Mouse (Mus musculus): ENCODE results near the gene Adam23. TPM values are rescaled to one million over a fixed set of nuclear protein-coding genes. Genes with fewer than 3 reads are reported as not detected.

Adam23 gene
- polyA plus RNA-seq, 1 experiment from 2014 or later: 9.2 TPM

GRCm38 (mm10) chr1:63457801-63458519 lies 12.3 kb downstream of the Adam23 start:
- no peak overlapping the region for H3K9ac ChIP-seq (ENCODE audit: low read depth, low read length)
- H3K9me3 ChIP-seq (ENCODE audit: control insufficient read depth, low read length): no peaks in the 10 kb centered on the region
- DNase-seq (ENCODE audit: low spot score) (peak; percentile 24), ATAC-seq (ENCODE audit: low FRiP score) (no peak)
- no peak overlapping the region for H3K4me2 ChIP-seq (replicated peaks; ENCODE audit: low read depth, low read length)
- 63% methylated on average over 8 of the region's 8 CpGs for WGBS
- no peak overlapping the region for H3K4me3 ChIP-seq (ENCODE audit: low read depth, low read length)
- H3K27me3 ChIP-seq (ENCODE audit: control insufficient read depth, insufficient read depth, low read length): no peaks in the 10 kb centered on the region
- H3K36me3 ChIP-seq (ENCODE audit: control insufficient read depth, insufficient read depth, low read length): no peaks in the 10 kb centered on the region
- no peaks in the 10 kb centered on the region for H3K4me1 ChIP-seq (replicated peaks; ENCODE audit: control insufficient read depth, insufficient read depth, low read length)
- H3K27ac ChIP-seq (ENCODE audit: low read depth, low read length): no peak overlapping the region

- no peaks in the 10 kb centered on the region for H3K27me3 ChIP-seq (ENCODE audit: control insufficient read depth, insufficient read depth, low read length)
- no peaks in the 10 kb centered on the region for H3K36me3 ChIP-seq (ENCODE audit: control insufficient read depth, insufficient read depth, low read length)
- no peak for ATAC-seq (ENCODE audit: low FRiP score)
- no peak overlapping the region for H3K27ac ChIP-seq (ENCODE audit: low read depth, low read length)
- no peak for DNase-seq (ENCODE audit: low spot score)
- no peak overlapping the region for H3K4me2 ChIP-seq (replicated peaks; ENCODE audit: low read depth, low read length)
- no peak overlapping the region for H3K4me3 ChIP-seq (ENCODE audit: low read depth, low read length)
- WGBS: 81% methylated on average over 3 of the region's 3 CpGs
- no peaks in the 10 kb centered on the region for H3K9me3 ChIP-seq (ENCODE audit: control insufficient read depth, low read length)
- H3K9ac ChIP-seq (ENCODE audit: low read depth, low read length): no peak overlapping the region
- no peaks in the 10 kb centered on the region for H3K4me1 ChIP-seq (replicated peaks; ENCODE audit: control insufficient read depth, insufficient read depth, low read length)
Measured at GRCm38 (mm10) chr1:63459151-63459550, 13.5 kb downstream of the Adam23 start.

- H3K4me2 ChIP-seq (replicated peaks; ENCODE audit: low read depth, low read length): no peak overlapping the region
- H3K36me3 ChIP-seq (ENCODE audit: control insufficient read depth, insufficient read depth, low read length): no peaks in the 10 kb centered on the region
- no peak overlapping the region for H3K9ac ChIP-seq (ENCODE audit: low read depth, low read length)
- no peaks in the 10 kb centered on the region for H3K27me3 ChIP-seq (ENCODE audit: control insufficient read depth, insufficient read depth, low read length)
- no peaks in the 10 kb centered on the region for H3K4me1 ChIP-seq (replicated peaks; ENCODE audit: control insufficient read depth, insufficient read depth, low read length)
- 81% methylated on average over 6 of the region's 6 CpGs for WGBS
- H3K9me3 ChIP-seq (ENCODE audit: control insufficient read depth, low read length): no peaks in the 10 kb centered on the region
- H3K27ac ChIP-seq (ENCODE audit: low read depth, low read length): no peak overlapping the region
- ATAC-seq (ENCODE audit: low FRiP score) (no peak), DNase-seq (ENCODE audit: low spot score) (no peak)
- no peak overlapping the region for H3K4me3 ChIP-seq (ENCODE audit: low read depth, low read length)
Measured at GRCm38 (mm10) chr1:63459926-63460325, 14.2 kb downstream of the Adam23 start.

GRCm38 (mm10) chr1:63464441-63464840 lies 18.8 kb downstream of the Adam23 start:
- Histone ChIP-seq H3K9ac (ENCODE audit: low read depth, low read length) (no peak overlapping the region), H3K27ac (ENCODE audit: low read depth, low read length) (no peak overlapping the region), H3K36me3 (ENCODE audit: control insufficient read depth, insufficient read depth, low read length) (no peaks in the 10 kb centered on the region), H3K9me3 (ENCODE audit: control insufficient read depth, low read length) (no peaks in the 10 kb centered on the region), H3K4me1 (replicated peaks; ENCODE audit: control insufficient read depth, insufficient read depth, low read length) (no peaks in the 10 kb centered on the region), H3K4me2 (replicated peaks; ENCODE audit: low read depth, low read length) (no peak overlapping the region), H3K4me3 (ENCODE audit: low read depth, low read length) (no peak overlapping the region), H3K27me3 (ENCODE audit: control insufficient read depth, insufficient read depth, low read length) (no peaks in the 10 kb centered on the region)
- no peak for DNase-seq (ENCODE audit: low spot score)
- ATAC-seq (ENCODE audit: low FRiP score): no peak
- WGBS: 79% methylated on average over 1 of the region's 1 CpGs

- Histone ChIP-seq H3K9ac (ENCODE audit: low read depth, low read length) (no peak overlapping the region), H3K4me3 (ENCODE audit: low read depth, low read length) (no peak overlapping the region), H3K4me1 (replicated peaks; ENCODE audit: control insufficient read depth, insufficient read depth, low read length) (no peaks in the 10 kb centered on the region), H3K9me3 (ENCODE audit: control insufficient read depth, low read length) (no peaks in the 10 kb centered on the region), H3K27ac (ENCODE audit: low read depth, low read length) (no peak overlapping the region), H3K36me3 (ENCODE audit: control insufficient read depth, insufficient read depth, low read length) (no peaks in the 10 kb centered on the region), H3K4me2 (replicated peaks; ENCODE audit: low read depth, low read length) (no peak overlapping the region), H3K27me3 (ENCODE audit: control insufficient read depth, insufficient read depth, low read length) (no peaks in the 10 kb centered on the region)
- no peak for ATAC-seq (ENCODE audit: low FRiP score)
- 57% methylated on average over 2 of the region's 2 CpGs for WGBS
- no peak for DNase-seq (ENCODE audit: low spot score)
Measured at GRCm38 (mm10) chr1:63473272-63473671, 27.6 kb downstream of the Adam23 start.

GRCm38 (mm10) chr1:63473696-63474095 lies 28.0 kb downstream of the Adam23 start:
- Histone ChIP-seq H3K27me3 (ENCODE audit: control insufficient read depth, insufficient read depth, low read length) (no peaks in the 10 kb centered on the region), H3K27ac (ENCODE audit: low read depth, low read length) (no peak overlapping the region), H3K9me3 (ENCODE audit: control insufficient read depth, low read length) (no peaks in the 10 kb centered on the region), H3K4me1 (replicated peaks; ENCODE audit: control insufficient read depth, insufficient read depth, low read length) (no peaks in the 10 kb centered on the region), H3K9ac (ENCODE audit: low read depth, low read length) (no peak overlapping the region), H3K36me3 (ENCODE audit: control insufficient read depth, insufficient read depth, low read length) (no peaks in the 10 kb centered on the region), H3K4me2 (replicated peaks; ENCODE audit: low read depth, low read length) (no peak overlapping the region), H3K4me3 (ENCODE audit: low read depth, low read length) (no peak overlapping the region)
- no peak for ATAC-seq (ENCODE audit: low FRiP score)
- 37% methylated on average over 8 of the region's 8 CpGs for WGBS
- DNase-seq (ENCODE audit: low spot score): no peak

- no peak for ATAC-seq (ENCODE audit: low FRiP score)
Measured at GRCm38 (mm10) chr1:63478946-63479345, 33.3 kb downstream of the Adam23 start.

GRCm38 (mm10) chr1:63484646-63485045 lies 39.0 kb downstream of the Adam23 start:
- Histone ChIP-seq H3K4me3 (ENCODE audit: low read depth, low read length) (no peak overlapping the region), H3K9me3 (ENCODE audit: control insufficient read depth, low read length) (no peaks in the 10 kb centered on the region), H3K27ac (ENCODE audit: low read depth, low read length) (no peak overlapping the region), H3K27me3 (ENCODE audit: control insufficient read depth, insufficient read depth, low read length) (no peaks in the 10 kb centered on the region), H3K4me1 (replicated peaks; ENCODE audit: control insufficient read depth, insufficient read depth, low read length) (no peaks in the 10 kb centered on the region), H3K36me3 (ENCODE audit: control insufficient read depth, insufficient read depth, low read length) (no peaks in the 10 kb centered on the region), H3K4me2 (replicated peaks; ENCODE audit: low read depth, low read length) (no peak overlapping the region), H3K9ac (ENCODE audit: low read depth, low read length) (no peak overlapping the region)
- 93% methylated on average over 6 of the region's 6 CpGs for WGBS
- DNase-seq (ENCODE audit: low spot score) (no peak), ATAC-seq (ENCODE audit: low FRiP score) (no peak)

More at GRCm38 (mm10) chr1:63478946-63479345, 33.3 kb downstream of the Adam23 start:
- Histone ChIP-seq H3K27me3 (ENCODE audit: control insufficient read depth, insufficient read depth, low read length) (no peaks in the 10 kb centered on the region), H3K9ac (ENCODE audit: low read depth, low read length) (no peak overlapping the region), H3K4me2 (replicated peaks; ENCODE audit: low read depth, low read length) (no peak overlapping the region), H3K4me1 (replicated peaks; ENCODE audit: control insufficient read depth, insufficient read depth, low read length) (no peaks in the 10 kb centered on the region), H3K27ac (ENCODE audit: low read depth, low read length) (no peak overlapping the region), H3K4me3 (ENCODE audit: low read depth, low read length) (no peak overlapping the region), H3K9me3 (ENCODE audit: control insufficient read depth, low read length) (no peaks in the 10 kb centered on the region), H3K36me3 (ENCODE audit: control insufficient read depth, insufficient read depth, low read length) (no peaks in the 10 kb centered on the region)
- no peak for DNase-seq (ENCODE audit: low spot score)
- WGBS: 94% methylated on average over 5 of the region's 5 CpGs

- H3K27me3 ChIP-seq (ENCODE audit: control insufficient read depth, insufficient read depth, low read length): no peaks in the 10 kb centered on the region
- no peak for ATAC-seq (ENCODE audit: low FRiP score)
- WGBS: 92% methylated on average over 2 of the region's 2 CpGs
- no peak overlapping the region for H3K9ac ChIP-seq (ENCODE audit: low read depth, low read length)
- DNase-seq (ENCODE audit: low spot score): no peak
- no peaks in the 10 kb centered on the region for H3K36me3 ChIP-seq (ENCODE audit: control insufficient read depth, insufficient read depth, low read length)
- H3K4me1 ChIP-seq (replicated peaks; ENCODE audit: control insufficient read depth, insufficient read depth, low read length): no peaks in the 10 kb centered on the region
- H3K4me3 ChIP-seq (ENCODE audit: low read depth, low read length): no peak overlapping the region
- no peak overlapping the region for H3K4me2 ChIP-seq (replicated peaks; ENCODE audit: low read depth, low read length)
- H3K9me3 ChIP-seq (ENCODE audit: control insufficient read depth, low read length): no peaks in the 10 kb centered on the region
- no peak overlapping the region for H3K27ac ChIP-seq (ENCODE audit: low read depth, low read length)
Measured at GRCm38 (mm10) chr1:63486646-63487045, 41.0 kb downstream of the Adam23 start.
